Mouse (Mus musculus): ENCODE results near the gene Rgs9.

- TF ChIP-seq POLR2A (IDR thresholded peaks at IDR 0.05; ENCODE audit: low read depth, low read length) (no peak), MAZ (IDR thresholded peaks at IDR 0.05; ENCODE audit: low read depth, low read length) (no peak)
Measured at GRCm38 (mm10) chr11:109233627-109234026, 64.3 kb downstream of the Rgs9 start.

All from CH12.LX (cell line).